Mouse (Mus musculus): Measurements from ENCODE around the gene Atf6. TPM values are rescaled to one million over a fixed set of nuclear protein-coding genes. Genes with fewer than 3 reads are reported as not detected.
A peak's percentile ranks its signal among the peaks of the same experiment; 100 is the strongest.

Atf6 gene
- total RNA-seq (2012; rRNA removed), result 33.2 and 39.0 TPM in 2 replicates

DNA sequence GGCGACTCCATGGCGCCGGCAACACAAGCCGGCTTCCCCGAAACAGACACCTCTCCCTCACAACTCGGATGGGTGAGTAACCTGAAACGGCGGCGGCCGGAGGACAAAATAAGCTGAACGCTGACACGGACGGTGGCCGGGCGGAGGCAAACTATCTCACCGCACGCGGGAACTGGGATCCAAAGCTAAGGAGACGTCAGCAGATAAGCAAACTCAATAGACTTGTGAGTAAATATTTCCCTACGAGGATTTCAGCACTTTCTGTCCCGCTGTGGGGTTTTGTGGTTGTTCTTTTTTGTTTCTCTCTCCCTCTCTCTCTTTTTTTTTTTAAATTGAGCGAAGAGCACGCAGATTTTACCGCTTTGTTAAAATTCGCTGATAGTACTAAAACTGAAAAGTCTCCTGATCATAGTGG, at the start of gene Atf6:
Gene Atf6, minus strand, starts transcription at position 81 of the 415 bp plus-strand sequence.
- H3K9me3 ChIP-seq (ENCODE audit: control insufficient read depth, insufficient read depth, low read depth, low read length), result no peaks in the 10 kb centered on the region
- peak within 1 kb of the TSS; percentile 64; the same call in 1 of the 2 replicates for H3K27ac ChIP-seq (ENCODE audit: insufficient read depth, low read depth, low read length, poor library complexity, severe bottlenecking)
- in situ Hi-C loops (cut with MboI; ENCODE audit: low sequenced_read_pairs in 2 of 2, unreplicated experiment in 2 of 2), result no loop called here
- peak within 1 kb of the TSS; percentile 96 for H3K9ac ChIP-seq (ENCODE audit: insufficient read depth, low read depth, low read length, poor library complexity, severe bottlenecking)
- H3K4me3 ChIP-seq (ENCODE audit: insufficient read depth in 1 of 2, low read depth in 1 of 2, low read length in 2 of 2, poor library complexity in 1 of 2, severe bottlenecking in 1 of 2), result peak within 1 kb of the TSS; percentile 87 to 99
- no peaks in the 10 kb centered on the region for H3K36me3 ChIP-seq (ENCODE audit: control insufficient read depth, insufficient read depth, low read length, poor library complexity, severe bottlenecking)
- peak; percentile 91 for DNase-seq (ENCODE audit: low read depth, low spot score)
- no peak for TF ChIP-seq ZC3H11A (IDR thresholded peaks at IDR 0.05; ENCODE audit: borderline replicate concordance, low read depth, low read length)
- TF ChIP-seq CHD2 (IDR thresholded peaks at IDR 0.05; ENCODE audit: low read depth, low read length), result no peak
- TF ChIP-seq MAFK (IDR thresholded peaks at IDR 0.05; ENCODE audit: insufficient read depth, low read depth, low read length), result 0 out of 2 replicates have a peak, but pooled peaks have one; percentile 41
- 0 out of 2 replicates have a peak, but pooled peaks have one; percentile 50 for TF ChIP-seq HCFC1 (IDR thresholded peaks at IDR 0.05; ENCODE audit: borderline replicate concordance, insufficient read depth, low read length)
- TF ChIP-seq ZNF384 (IDR thresholded peaks at IDR 0.05; ENCODE audit: low read depth, low read length), result no peak
- H3K4me1 ChIP-seq (ENCODE audit: control insufficient read depth in 2 of 2, insufficient read depth in 2 of 2, low read length in 2 of 2, poor library complexity in 1 of 2), result peaks cover 2 to 6% of the 10 kb centered on the region in 2 experiments; a peak in 2 of 4 replicates

DNA sequence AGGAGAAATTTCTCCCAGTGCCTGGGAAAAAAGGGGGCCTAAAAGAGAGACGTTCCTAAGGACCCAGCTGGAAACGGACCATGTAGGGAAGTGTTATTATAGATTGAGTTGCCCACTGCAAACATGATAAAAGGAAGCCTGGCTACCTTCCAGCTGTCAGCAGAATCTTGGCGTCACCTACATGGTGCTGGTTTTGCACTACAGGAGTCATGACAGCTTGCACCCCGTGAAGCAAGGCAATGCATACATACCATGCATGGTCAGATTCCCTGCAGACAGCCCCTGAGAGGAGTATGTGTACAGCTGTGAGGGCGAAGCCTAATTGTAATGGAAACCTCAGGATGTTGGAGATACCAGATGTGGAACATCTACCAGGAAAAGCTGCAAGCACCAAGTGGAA, 48.1 kb upstream of the Atf6 start:
- in situ Hi-C loops (cut with MboI; ENCODE audit: low sequenced_read_pairs in 2 of 2, unreplicated experiment in 2 of 2), result no loop called here
- Histone ChIP-seq H3K9me3 (ENCODE audit: control insufficient read depth, insufficient read depth, low read depth, low read length) (no peaks in the 10 kb centered on the region), H3K4me1 (ENCODE audit: control insufficient read depth in 2 of 2, insufficient read depth in 2 of 2, low read length in 2 of 2, poor library complexity in 1 of 2) (no peaks in the 10 kb centered on the region), H3K9ac (ENCODE audit: insufficient read depth, low read depth, low read length, poor library complexity, severe bottlenecking) (no peak overlapping the region), H3K27ac (ENCODE audit: insufficient read depth, low read depth, low read length, poor library complexity, severe bottlenecking) (no peak overlapping the region), H3K36me3 (ENCODE audit: control insufficient read depth, insufficient read depth, low read length, poor library complexity, severe bottlenecking) (no peaks in the 10 kb centered on the region), H3K4me3 (ENCODE audit: insufficient read depth in 1 of 2, low read depth in 1 of 2, low read length in 2 of 2, poor library complexity in 1 of 2, severe bottlenecking in 1 of 2) (no peak overlapping the region)
- no peak for DNase-seq (ENCODE audit: low read depth, low spot score)
- TF ChIP-seq CHD2 (IDR thresholded peaks at IDR 0.05; ENCODE audit: low read depth, low read length) (no peak), ZC3H11A (IDR thresholded peaks at IDR 0.05; ENCODE audit: borderline replicate concordance, low read depth, low read length) (no peak), HCFC1 (IDR thresholded peaks at IDR 0.05; ENCODE audit: borderline replicate concordance, insufficient read depth, low read length) (no peak), ZNF384 (IDR thresholded peaks at IDR 0.05; ENCODE audit: low read depth, low read length) (no peak), MAFK (IDR thresholded peaks at IDR 0.05; ENCODE audit: insufficient read depth, low read depth, low read length) (no peak)

- in situ Hi-C loops (cut with MboI; ENCODE audit: low sequenced_read_pairs in 2 of 2, unreplicated experiment in 2 of 2), result no loop called here
- H3K36me3 ChIP-seq (ENCODE audit: control insufficient read depth, insufficient read depth, low read length, poor library complexity, severe bottlenecking), result no peaks in the 10 kb centered on the region
- no peak for TF ChIP-seq MAFK (IDR thresholded peaks at IDR 0.05; ENCODE audit: insufficient read depth, low read depth, low read length)
- H3K4me3 ChIP-seq (ENCODE audit: insufficient read depth in 1 of 2, low read depth in 1 of 2, low read length in 2 of 2, poor library complexity in 1 of 2, severe bottlenecking in 1 of 2), result no peak within 1 kb of the TSS
- no peak within 1 kb of the TSS for H3K9ac ChIP-seq (ENCODE audit: insufficient read depth, low read depth, low read length, poor library complexity, severe bottlenecking)
- H3K9me3 ChIP-seq (ENCODE audit: control insufficient read depth, insufficient read depth, low read depth, low read length), result no peaks in the 10 kb centered on the region
- peaks cover 0 to 2% of the 10 kb centered on the region in 2 experiments; a peak in 1 of 4 replicates for H3K4me1 ChIP-seq (ENCODE audit: control insufficient read depth in 2 of 2, insufficient read depth in 2 of 2, low read length in 2 of 2, poor library complexity in 1 of 2)
- no peak within 1 kb of the TSS for H3K27ac ChIP-seq (ENCODE audit: insufficient read depth, low read depth, low read length, poor library complexity, severe bottlenecking)
- DNase-seq (ENCODE audit: low read depth, low spot score), result no peak
These were observed 45.5 kb upstream of the Atf6 start, which contains the start of gene Fcrlb for GRCm38 (mm10) chr1:170912891-170913615. Gene Fcrlb (minus strand): TSS chr1:170912941.

- Histone ChIP-seq H3K4me1 (ENCODE audit: control insufficient read depth in 2 of 2, insufficient read depth in 2 of 2, low read length in 2 of 2, poor library complexity in 1 of 2) (peaks cover 2% of the 10 kb centered on the region in 2 experiments; a peak in 1 of 4 replicates), H3K36me3 (ENCODE audit: control insufficient read depth, insufficient read depth, low read length, poor library complexity, severe bottlenecking) (no peaks in the 10 kb centered on the region), H3K9ac (ENCODE audit: insufficient read depth, low read depth, low read length, poor library complexity, severe bottlenecking) (no peak overlapping the region), H3K4me3 (ENCODE audit: insufficient read depth in 1 of 2, low read depth in 1 of 2, low read length in 2 of 2, poor library complexity in 1 of 2, severe bottlenecking in 1 of 2) (no peak overlapping the region), H3K9me3 (ENCODE audit: control insufficient read depth, insufficient read depth, low read depth, low read length) (no peaks in the 10 kb centered on the region), H3K27ac (ENCODE audit: insufficient read depth, low read depth, low read length, poor library complexity, severe bottlenecking) (no peak overlapping the region)
- in situ Hi-C loops (cut with MboI; ENCODE audit: low sequenced_read_pairs in 2 of 2, unreplicated experiment in 2 of 2), result no loop called here
- TF ChIP-seq ZNF384 (IDR thresholded peaks at IDR 0.05; ENCODE audit: low read depth, low read length) (no peak), CHD2 (IDR thresholded peaks at IDR 0.05; ENCODE audit: low read depth, low read length) (no peak), ZC3H11A (IDR thresholded peaks at IDR 0.05; ENCODE audit: borderline replicate concordance, low read depth, low read length) (no peak)
- no peak for DNase-seq (ENCODE audit: low read depth, low spot score)
These were observed 44.5 kb upstream of the Atf6 start for GRCm38 (mm10) chr1:170911907-170912660.
